ENCODE assay signal across 24 mouse cellular contexts in the genomic region with DNA sequence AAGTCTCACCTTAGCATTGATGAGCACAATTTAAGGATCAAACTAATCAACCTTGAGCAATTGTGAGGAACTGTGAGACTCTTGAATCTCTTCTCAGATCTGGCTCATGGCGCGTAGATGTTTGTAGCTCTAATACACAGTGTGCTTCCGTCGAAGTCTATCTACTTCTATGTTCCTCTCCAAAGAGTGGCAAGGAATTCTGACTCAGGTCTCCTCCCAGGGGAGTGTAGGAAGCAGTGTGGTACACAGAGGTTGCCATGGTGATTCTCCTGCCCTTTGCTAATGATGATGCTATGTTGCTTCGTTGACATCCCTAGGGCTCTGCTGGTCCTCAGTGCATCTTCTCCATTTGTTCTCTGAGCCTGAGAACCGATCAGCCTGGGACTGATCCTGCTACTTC.
"Had no signal": no experiment of that assay in that cellular context is flagged by ENCODE, and none has a peak within 500 bp of the region (broad histone marks: within the 10 kb centered on the region; RNA-seq: fewer than 3 reads in every experiment).

No protein-coding gene starts in this region.

- H3K27me3 ChIP-seq: heart, embryonic 12.5 days; hindbrain, embryonic 12.5 days; intestine, embryonic 15.5 days; limb, embryonic 13.5 days; limb, embryonic 15.5 days; liver, embryonic 12.5 days had no signal

- DNase-seq: gastrocnemius, adult 2 months; gastrocnemius, postnatal 10 days; gastrocnemius, postnatal 25 days; heart, adult 2 months; heart, postnatal 10 days; heart, postnatal 4 days; kidney, adult 18-20 months; kidney, adult 8-10 months; kidney, postnatal 14 days; kidney, postnatal 36 days; layer of hippocampus, postnatal 36 days; left cerebral cortex, postnatal 4 days had no signal

- H3K9me3 ChIP-seq: heart, embryonic 10.5 days; hindbrain, embryonic 12.5 days; intestine, embryonic 15.5 days; limb, embryonic 13.5 days; limb, embryonic 15.5 days had no signal

- H3K36me3 ChIP-seq: heart, embryonic 10.5 days; heart, embryonic 12.5 days; hindbrain, embryonic 10.5 days; hindbrain, embryonic 12.5 days; intestine, embryonic 15.5 days; limb, embryonic 13.5 days; limb, embryonic 15.5 days; liver, embryonic 12.5 days had no signal

- ATAC-seq: hindbrain, embryonic 16.5 days; inflammation-experienced regulatory T-cells, adult 6 months; intestine, embryonic 15.5 days; intestine, postnatal 0 days; liver, embryonic 12.5 days had no signal

- H3K4me1 ChIP-seq: heart, embryonic 10.5 days; heart, embryonic 12.5 days; hindbrain, embryonic 10.5 days; hindbrain, embryonic 12.5 days; intestine, embryonic 15.5 days; limb, embryonic 13.5 days; limb, embryonic 15.5 days; liver, embryonic 12.5 days had no signal

- H3K9ac ChIP-seq: heart, embryonic 12.5 days; hindbrain, embryonic 12.5 days; hindbrain, embryonic 14.5 days; intestine, embryonic 15.5 days; limb, embryonic 13.5 days; limb, embryonic 15.5 days; liver, embryonic 12.5 days had no signal

- H3K4me3 ChIP-seq: gastrocnemius, adult 2 months; heart, adult 2 months; heart, embryonic 10.5 days; heart, embryonic 12.5 days; hindbrain, embryonic 10.5 days; hindbrain, embryonic 12.5 days; intestine, embryonic 15.5 days; limb, embryonic 13.5 days; limb, embryonic 15.5 days; liver, embryonic 12.5 days had no signal

- H3K27ac ChIP-seq: gastrocnemius, adult 2 months; heart, adult 2 months; heart, embryonic 10.5 days; hindbrain, embryonic 10.5 days; hindbrain, embryonic 12.5 days; hindbrain, embryonic 14.5 days; intestine, embryonic 15.5 days; limb, embryonic 13.5 days; limb, embryonic 15.5 days; liver, embryonic 12.5 days had no signal

- H3K4me2 ChIP-seq: heart, embryonic 12.5 days; hindbrain, embryonic 12.5 days; hindbrain, embryonic 14.5 days; intestine, embryonic 15.5 days; limb, embryonic 13.5 days; limb, embryonic 15.5 days; liver, embryonic 12.5 days had no signal
